Mouse (Mus musculus) liver, adult (tissue): Measurements from ENCODE around the gene Slc4a4.

Experiments used
- GATA4 ChIP-seq: IDR thresholded peaks from 2 replicates; pipeline ENCODE4 v1.6.1; 2014; ENCODE audit warnings: mild to moderate bottlenecking, low read length; ENCODE audit not compliant: insufficient replicate concordance

The Slc4a4 gene

GRCm38 (mm10) chr5:88971554-88971953 is 84.9 kb downstream of the Slc4a4 start:
- TF ChIP-seq GATA4: no peak

- TF ChIP-seq GATA4: no peak
Observed at GRCm38 (mm10) chr5:88972277-88972676, 85.7 kb downstream of the Slc4a4 start.

GRCm38 (mm10) chr5:88973130-88973529 is 86.5 kb downstream of the Slc4a4 start:
- no peak for TF ChIP-seq GATA4

GRCm38 (mm10) chr5:88975694-88976093 is 89.1 kb downstream of the Slc4a4 start:
- no peak for TF ChIP-seq GATA4

GRCm38 (mm10) chr5:88976428-88976827 is 89.8 kb downstream of the Slc4a4 start:
- TF ChIP-seq GATA4: no peak

- no peak for TF ChIP-seq GATA4
Observed at GRCm38 (mm10) chr5:88980740-88981139, 94.1 kb downstream of the Slc4a4 start.

- TF ChIP-seq GATA4: peak; percentile 82
Observed at GRCm38 (mm10) chr5:88981243-88982014, 94.8 kb downstream of the Slc4a4 start.

GRCm38 (mm10) chr5:88982040-88982736 is 95.6 kb downstream of the Slc4a4 start:
- no peak for TF ChIP-seq GATA4

- TF ChIP-seq GATA4: no peak
Observed at GRCm38 (mm10) chr5:88983170-88983569, 96.6 kb downstream of the Slc4a4 start.

GRCm38 (mm10) chr5:88983652-88984051 is 97.0 kb downstream of the Slc4a4 start:
- no peak for TF ChIP-seq GATA4

- TF ChIP-seq GATA4: no peak
Observed at GRCm38 (mm10) chr5:88989018-88989417, 102.4 kb downstream of the Slc4a4 start.

GRCm38 (mm10) chr5:88990196-88990747 is 103.7 kb downstream of the Slc4a4 start:
- TF ChIP-seq GATA4: no peak

- TF ChIP-seq GATA4: no peak
Observed at GRCm38 (mm10) chr5:88994533-88994932, 107.9 kb downstream of the Slc4a4 start.

- no peak for TF ChIP-seq GATA4
Observed at GRCm38 (mm10) chr5:88996246-88996645, 109.6 kb downstream of the Slc4a4 start.

- no peak for TF ChIP-seq GATA4
Observed at GRCm38 (mm10) chr5:88997277-88997676, 110.7 kb downstream of the Slc4a4 start.

GRCm38 (mm10) chr5:88999793-89000192 is 113.2 kb downstream of the Slc4a4 start:
- no peak for TF ChIP-seq GATA4
